Mouse (Mus musculus) A20 (cell line): ENCODE measurements around the gene Mrgpre.

Experiments used
- DNase-seq: peaks from one replicate; pipeline ENCODE4 v3.0.0-alpha.2; 2011; ENCODE audit warnings: low read depth, low spot score

Mrgpre gene

DNA sequence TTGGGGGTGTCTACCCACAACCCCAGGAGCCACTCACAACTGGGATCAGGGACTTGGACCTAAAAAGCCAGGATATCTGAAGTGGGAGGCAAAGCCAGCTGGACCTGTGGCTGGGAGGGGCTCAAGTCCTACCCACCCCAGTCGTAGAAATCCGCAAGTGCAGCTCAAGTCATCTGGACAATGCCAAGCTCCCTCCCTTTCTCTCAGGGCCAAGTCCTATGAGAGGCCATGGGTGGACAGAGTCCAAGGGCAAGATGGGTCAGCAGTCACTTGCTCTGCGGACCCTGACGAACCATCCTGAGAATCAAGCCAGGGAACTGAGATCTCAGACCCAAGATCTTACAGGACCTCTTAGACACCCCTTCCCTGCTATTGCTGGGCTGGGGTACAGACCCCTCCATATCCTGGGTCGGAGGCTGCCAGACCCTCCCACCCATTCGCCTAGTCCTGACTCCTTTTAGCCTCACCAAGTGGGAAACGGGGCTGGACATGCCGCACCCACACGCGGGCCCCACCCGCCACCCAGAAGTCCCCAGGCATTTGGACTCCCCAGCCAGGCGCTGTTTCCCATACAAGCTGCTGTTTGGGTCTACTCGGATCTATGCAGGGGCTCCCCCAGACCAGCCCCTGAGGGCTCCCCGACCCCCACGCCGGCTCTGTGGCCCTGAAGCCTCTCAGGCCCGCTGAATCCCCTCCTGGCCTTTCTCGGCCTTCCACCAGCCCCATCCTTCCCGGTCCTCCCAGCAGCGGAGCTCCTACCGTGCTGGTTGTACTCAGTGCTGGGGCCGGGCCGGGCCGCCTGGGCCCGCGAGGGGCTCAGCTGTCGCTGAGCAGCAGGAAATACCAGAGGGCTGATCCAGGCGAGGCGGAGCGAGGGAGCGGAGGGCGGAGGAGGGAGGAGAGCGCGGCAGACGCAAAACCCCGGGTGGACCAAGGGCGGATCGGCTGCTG lies 44.5 kb downstream of the Mrgpre start:
- no peak for DNase-seq

DNA sequence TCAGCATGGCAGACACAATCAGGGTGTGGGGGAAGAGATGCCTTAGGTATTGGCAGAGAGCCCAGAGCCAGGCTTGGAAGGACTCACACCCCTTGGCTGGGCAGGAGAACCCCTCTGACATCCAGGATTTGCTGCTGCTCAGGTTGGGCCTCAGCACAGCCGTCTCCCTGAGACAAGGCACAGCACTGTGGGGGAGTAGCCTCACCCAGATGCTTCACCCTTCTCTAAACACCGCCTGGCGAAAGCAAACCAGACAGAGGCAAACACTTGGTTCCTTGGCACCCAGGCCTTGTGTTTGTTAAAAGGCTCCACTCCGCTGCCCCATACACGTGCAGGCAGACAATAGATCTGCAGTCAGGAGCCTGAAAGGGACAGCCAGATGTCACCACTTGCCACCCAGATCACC lies 45.7 kb downstream of the Mrgpre start:
- no peak for DNase-seq

DNA sequence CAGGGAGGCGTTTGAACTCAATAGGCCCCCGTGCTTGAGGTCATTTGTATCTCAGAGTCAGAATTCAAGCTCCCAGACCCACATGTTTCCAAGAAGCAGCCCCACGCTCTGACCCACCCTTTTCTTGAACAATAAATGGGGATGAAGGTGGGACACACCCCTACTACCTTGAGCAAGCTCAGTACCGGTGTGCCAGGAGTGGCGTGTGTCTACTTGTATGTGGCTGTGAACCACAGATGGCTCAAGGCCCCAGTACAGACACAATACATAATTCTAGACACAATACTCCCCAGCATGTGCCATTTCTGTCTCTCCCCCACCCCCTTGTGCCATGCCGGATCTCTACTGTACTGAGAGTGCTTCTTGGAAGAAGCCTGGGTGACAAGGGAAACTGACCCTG lies 46.1 kb downstream of the Mrgpre start:
- DNase-seq, result no peak

DNA sequence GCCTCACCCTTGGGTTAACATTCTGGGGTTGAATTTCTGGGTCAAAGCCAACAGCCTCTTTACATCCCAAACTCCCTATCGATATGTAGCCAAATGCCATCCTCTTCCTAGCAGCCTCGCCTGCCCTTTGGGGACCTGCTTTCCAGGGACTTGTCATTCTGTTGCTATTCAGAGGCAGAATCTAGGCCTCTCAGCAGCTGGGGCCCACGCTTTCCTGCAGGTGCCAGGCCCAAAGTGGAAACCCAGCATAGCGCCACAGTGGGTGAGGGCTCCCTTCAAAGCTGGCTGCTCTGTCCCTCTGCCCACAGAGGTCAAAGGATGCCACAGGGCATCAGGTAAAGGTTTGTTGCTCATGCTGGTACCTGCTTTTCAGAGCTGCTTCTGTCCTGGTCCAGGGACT lies 50.6 kb downstream of the Mrgpre start:
- no peak for DNase-seq

DNA sequence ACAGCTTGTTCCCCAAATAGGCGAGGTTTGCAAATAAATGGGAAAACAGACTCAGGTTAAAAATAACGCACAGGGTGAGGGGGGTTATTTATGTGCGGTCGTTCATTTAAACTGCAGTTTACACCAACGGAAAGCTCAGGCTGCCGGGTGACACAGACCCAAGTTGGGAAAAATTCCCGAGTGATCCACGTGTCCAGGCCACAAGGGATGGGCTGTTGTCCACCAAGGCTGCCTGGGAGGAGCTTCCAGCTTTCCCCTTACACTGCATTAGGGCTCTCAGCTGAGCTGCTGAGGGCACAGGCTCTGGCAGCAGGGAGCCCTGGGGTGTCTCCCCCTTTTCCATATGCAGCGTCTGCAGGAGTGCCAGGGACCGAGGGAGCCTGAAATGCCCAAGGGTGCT lies 54.4 kb downstream of the Mrgpre start:
- DNase-seq, result no peak
